21 mouse cellular contexts compared by ENCODE assay signal in the genomic region with DNA sequence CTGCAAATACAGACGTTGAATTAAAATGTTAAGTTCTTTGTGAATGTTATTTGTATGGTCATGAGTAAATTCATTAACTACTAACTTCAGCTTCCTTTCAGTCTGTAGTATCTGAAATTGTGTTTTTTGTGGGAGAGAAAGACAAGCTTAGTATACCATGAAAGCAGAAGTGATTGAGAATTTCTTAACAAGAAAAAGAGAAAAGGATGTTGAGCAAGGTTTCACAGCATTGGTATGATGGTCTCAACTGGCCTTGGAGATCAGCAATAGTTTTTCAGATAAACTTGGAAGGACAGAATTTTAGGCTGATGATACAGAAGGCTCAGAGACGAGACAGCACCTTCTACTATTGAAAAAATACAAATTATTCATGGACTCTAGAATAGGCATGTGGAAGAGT. TPM values are rescaled to one million over a fixed set of nuclear protein-coding genes. Genes with fewer than 3 reads are reported as not detected.
DNase-seq lines count a peak whose midpoint lies in the region; ATAC-seq lines count a peak whose summit lies in the region.
"Had no signal": no experiment of that assay in that cellular context is flagged by ENCODE, and none has a peak within 500 bp of the region (broad histone marks: within the 10 kb centered on the region; RNA-seq: fewer than 3 reads in every experiment).

No protein-coding gene starts in this region.

- peak; percentile 36 for DNase-seq in 416B (ENCODE audit: low read depth)
- DNase-seq in ovary, postnatal 36 days (ENCODE audit: low spot score), result no peak
- no peak for DNase-seq in testis, postnatal 10 days (ENCODE audit: low spot score)
- DNase-seq in adrenal gland, adult 8-10 months, result no peak
- no peak for DNase-seq in ovary, postnatal 14 days (ENCODE audit: low spot score)
- DNase-seq: adrenal gland, adult 2 months; adrenal gland, postnatal 10 days; adrenal gland, postnatal 14 days; adrenal gland, postnatal 25 days; adrenal gland, postnatal 36 days; B cell, adult 2 months; cerebellum, adult 11 months; cerebellum, adult 11-12 months; cerebellum, adult 18-20 months; cerebellum, adult 2 months had no signal

- ATAC-seq in granulocyte monocyte progenitor cell, adult 5-6 weeks (replicated peaks; ENCODE audit: poor library complexity, severe bottlenecking), result peak; percentile 91
- peak; percentile 84 for ATAC-seq in megakaryocyte, adult 5-6 weeks (ENCODE audit: poor library complexity, severe bottlenecking)
- ATAC-seq in megakaryocyte progenitor cell, adult 5-6 weeks (replicated peaks; ENCODE audit: poor library complexity), result peak; percentile 89
- ATAC-seq: activated CD4-positive, CD25-positive, alpha-beta regulatory T cell, adult 4 months; CD4-positive, CD25-positive, alpha-beta regulatory T cell, adult 4 months; Patski had no signal

RNA-seq across cellular contexts. Expression of gene Glcci1, which starts 27.5 kb away (rescaled TPM):
- 3.7 and 5.7 TPM in 2 replicates for total RNA-seq in granulocyte monocyte progenitor cell, adult 5-6 weeks (2014; fragmentation: Nextera tagmentation)
- total RNA-seq in granulocyte monocyte progenitor cell, adult 5-6 weeks (2017), result 2.6 and 3.1 TPM in 2 replicates
- 10.2 and 14.2 TPM in 2 replicates for total RNA-seq in megakaryocyte, adult 5-6 weeks (2015)
- 3.1 and 4.1 TPM in 2 replicates for total RNA-seq in megakaryocyte, adult 5-6 weeks (2017)
- total RNA-seq in megakaryocyte progenitor cell, adult 5-6 weeks (2015), result 5.1 and 7.1 TPM in 2 replicates
- 0.54 and 5.1 TPM in 2 replicates for total RNA-seq in megakaryocyte progenitor cell, adult 5-6 weeks (2017)
- total RNA-seq in adrenal gland, adult 8-10 months (2022), result 10 to 100 TPM; 29.1 to 32.4 (median 30.7) TPM
